Mouse (Mus musculus) megakaryocyte, embryonic 14.5 days (primary cell): ENCODE data around the gene Nell1.

ENCODE experiments used
- FLI1 ChIP-seq: IDR thresholded peaks from 2 replicates; pipeline ENCODE4 v1.6.1; 2012; ENCODE audit warnings: low read length, inconsistent platforms, mixed read lengths
- GATA1 ChIP-seq: IDR thresholded peaks from 3 replicates; pipeline ENCODE4 v1.6.1; 2012; ENCODE audit warnings: mixed read lengths, low read length, inconsistent platforms, borderline replicate concordance

DNA sequence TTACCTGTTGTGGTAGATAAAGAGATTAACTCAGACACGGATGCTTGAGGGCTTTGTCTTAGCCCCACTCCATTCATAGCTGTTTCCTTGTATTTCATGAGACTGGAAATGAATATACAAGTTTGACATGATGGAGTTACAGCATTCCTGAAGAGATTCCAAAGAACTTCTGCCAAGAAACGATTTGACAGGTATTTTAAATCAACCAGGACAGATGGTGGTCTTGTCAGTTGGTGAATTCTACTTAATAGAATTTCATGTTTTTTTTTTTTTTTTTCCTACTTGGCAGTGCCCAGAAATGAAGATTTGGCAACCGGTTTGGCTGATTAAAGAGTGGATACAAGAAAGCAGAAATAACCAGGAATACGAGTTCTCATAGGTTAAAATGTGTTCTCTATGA lies 24.7 kb downstream of the Nell1 start:
- TF ChIP-seq GATA1 (no peak), FLI1 (no peak)
